Mouse (Mus musculus): ENCODE results near the gene Plvap. TPM values are rescaled to one million over a fixed set of nuclear protein-coding genes. Genes with fewer than 3 reads are reported as not detected.

Plvap gene
- polyA plus RNA-seq, 1 experiment from 2014 or later: 109 TPM

- H3K9me3 ChIP-seq (ENCODE audit: control insufficient read depth): no peaks in the 10 kb centered on the region
- H3K9ac ChIP-seq (ENCODE audit: low read depth, low read length): no peak overlapping the region
- H3K27me3 ChIP-seq (replicated peaks; ENCODE audit: control insufficient read depth, insufficient read depth, low read length): peaks cover 20% of the 10 kb centered on the region
- no peaks in the 10 kb centered on the region for H3K4me1 ChIP-seq (replicated peaks; ENCODE audit: control insufficient read depth, insufficient read depth, low read length)
- WGBS: 66% methylated on average over 11 of the region's 11 CpGs
- H3K36me3 ChIP-seq (ENCODE audit: control insufficient read depth, insufficient read depth): no peaks in the 10 kb centered on the region
- H3K4me3 ChIP-seq (ENCODE audit: low read depth, low read length): no peak overlapping the region
- ATAC-seq: no peak; the same call in 1 of the 2 replicates
- no peak overlapping the region for H3K4me2 ChIP-seq (replicated peaks; ENCODE audit: low read depth)
- TF ChIP-seq CTCF (IDR thresholded peaks at IDR 0.05; ENCODE audit: low read depth): no peak
- no peak overlapping the region for H3K27ac ChIP-seq (ENCODE audit: low read depth, low read length)
Observed at GRCm38 (mm10) chr8:71528362-71529073, 17.0 kb upstream of the Plvap start.

GRCm38 (mm10) chr8:71527162-71527870 is 15.8 kb upstream of the Plvap start:
- Histone ChIP-seq H3K4me3 (ENCODE audit: low read depth, low read length) (no peak overlapping the region), H3K9ac (ENCODE audit: low read depth, low read length) (no peak overlapping the region), H3K27ac (ENCODE audit: low read depth, low read length) (no peak overlapping the region), H3K9me3 (ENCODE audit: control insufficient read depth) (no peaks in the 10 kb centered on the region), H3K27me3 (replicated peaks; ENCODE audit: control insufficient read depth, insufficient read depth, low read length) (peaks cover 20% of the 10 kb centered on the region), H3K36me3 (ENCODE audit: control insufficient read depth, insufficient read depth) (no peaks in the 10 kb centered on the region), H3K4me1 (replicated peaks; ENCODE audit: control insufficient read depth, insufficient read depth, low read length) (no peaks in the 10 kb centered on the region), H3K4me2 (replicated peaks; ENCODE audit: low read depth) (no peak overlapping the region)
- WGBS: 57% methylated on average over 3 of the region's 3 CpGs
- TF ChIP-seq CTCF (IDR thresholded peaks at IDR 0.05; ENCODE audit: low read depth): no peak
- no peak for ATAC-seq

- TF ChIP-seq CTCF (IDR thresholded peaks at IDR 0.05; ENCODE audit: low read depth): no peak
- Histone ChIP-seq H3K4me1 (replicated peaks; ENCODE audit: control insufficient read depth, insufficient read depth, low read length) (no peaks in the 10 kb centered on the region), H3K36me3 (ENCODE audit: control insufficient read depth, insufficient read depth) (no peaks in the 10 kb centered on the region), H3K4me3 (ENCODE audit: low read depth, low read length) (no peak overlapping the region), H3K27me3 (replicated peaks; ENCODE audit: control insufficient read depth, insufficient read depth, low read length) (peaks cover 20% of the 10 kb centered on the region), H3K27ac (ENCODE audit: low read depth, low read length) (no peak overlapping the region), H3K9ac (ENCODE audit: low read depth, low read length) (no peak overlapping the region), H3K4me2 (replicated peaks; ENCODE audit: low read depth) (no peak overlapping the region), H3K9me3 (ENCODE audit: control insufficient read depth) (no peaks in the 10 kb centered on the region)
- no peak for ATAC-seq
- 37% methylated on average over 6 of the region's 6 CpGs for WGBS
Observed at GRCm38 (mm10) chr8:71526272-71526671, 14.7 kb upstream of the Plvap start.

- Histone ChIP-seq H3K4me1 (replicated peaks; ENCODE audit: control insufficient read depth, insufficient read depth, low read length) (no peaks in the 10 kb centered on the region), H3K4me2 (replicated peaks; ENCODE audit: low read depth) (peak within 1 kb of the TSS; percentile 17; the same call in 1 of the 2 replicates), H3K9me3 (ENCODE audit: control insufficient read depth) (no peaks in the 10 kb centered on the region), H3K27me3 (replicated peaks; ENCODE audit: control insufficient read depth, insufficient read depth, low read length) (peaks cover 20% of the 10 kb centered on the region), H3K9ac (ENCODE audit: low read depth, low read length) (no peak within 1 kb of the TSS), H3K36me3 (ENCODE audit: control insufficient read depth, insufficient read depth) (no peaks in the 10 kb centered on the region), H3K27ac (ENCODE audit: low read depth, low read length) (no peak within 1 kb of the TSS), H3K4me3 (ENCODE audit: low read depth, low read length) (peak within 1 kb of the TSS; percentile 2; the same call in 1 of the 2 replicates)
- no peak for ATAC-seq
- WGBS: 16% methylated on average over 46 of the region's 46 CpGs
- TF ChIP-seq CTCF (IDR thresholded peaks at IDR 0.05; ENCODE audit: low read depth): no peak
Observed at GRCm38 (mm10) chr8:71525226-71526050, 13.9 kb upstream of the Plvap start, which contains the start of gene Ccdc194. Gene Ccdc194, minus strand, starts transcription at chr8:71525711.

- ATAC-seq: peak; percentile 78
- peak; percentile 99 for TF ChIP-seq CTCF (IDR thresholded peaks at IDR 0.05; ENCODE audit: low read depth)
- Histone ChIP-seq H3K9ac (ENCODE audit: low read depth, low read length) (no peak overlapping the region), H3K27me3 (replicated peaks; ENCODE audit: control insufficient read depth, insufficient read depth, low read length) (peaks cover 19% of the 10 kb centered on the region), H3K4me3 (ENCODE audit: low read depth, low read length) (no peak overlapping the region), H3K36me3 (ENCODE audit: control insufficient read depth, insufficient read depth) (no peaks in the 10 kb centered on the region), H3K27ac (ENCODE audit: low read depth, low read length) (no peak overlapping the region), H3K9me3 (ENCODE audit: control insufficient read depth) (no peaks in the 10 kb centered on the region), H3K4me1 (replicated peaks; ENCODE audit: control insufficient read depth, insufficient read depth, low read length) (no peaks in the 10 kb centered on the region), H3K4me2 (replicated peaks; ENCODE audit: low read depth) (peak overlapping the region; percentile 6; the same call in 1 of the 2 replicates)
- 3% methylated on average over 17 of the region's 17 CpGs for WGBS
Observed at GRCm38 (mm10) chr8:71521634-71522033, 10.1 kb upstream of the Plvap start.

Data from intestine, postnatal 0 days (tissue).